Mouse (Mus musculus) lung, adult 2 months (tissue): ENCODE data around the gene Psmd7.

Experiments used
- CTCF ChIP-seq: fragments of 200-500 bp; IDR thresholded peaks from 2 replicates; pipeline ENCODE4 v1.5.1; 2011; ENCODE audit warnings: mild to moderate bottlenecking, low read length, control low read depth; ENCODE audit not compliant: insufficient read depth
- POLR2A ChIP-seq: fragments of 200-500 bp; IDR thresholded peaks from 2 replicates; pipeline ENCODE4 v1.6.1; 2011; ENCODE audit warnings: low read depth, mild to moderate bottlenecking, control low read depth, low read length, borderline replicate concordance; ENCODE audit errors: extremely low read depth

DNA sequence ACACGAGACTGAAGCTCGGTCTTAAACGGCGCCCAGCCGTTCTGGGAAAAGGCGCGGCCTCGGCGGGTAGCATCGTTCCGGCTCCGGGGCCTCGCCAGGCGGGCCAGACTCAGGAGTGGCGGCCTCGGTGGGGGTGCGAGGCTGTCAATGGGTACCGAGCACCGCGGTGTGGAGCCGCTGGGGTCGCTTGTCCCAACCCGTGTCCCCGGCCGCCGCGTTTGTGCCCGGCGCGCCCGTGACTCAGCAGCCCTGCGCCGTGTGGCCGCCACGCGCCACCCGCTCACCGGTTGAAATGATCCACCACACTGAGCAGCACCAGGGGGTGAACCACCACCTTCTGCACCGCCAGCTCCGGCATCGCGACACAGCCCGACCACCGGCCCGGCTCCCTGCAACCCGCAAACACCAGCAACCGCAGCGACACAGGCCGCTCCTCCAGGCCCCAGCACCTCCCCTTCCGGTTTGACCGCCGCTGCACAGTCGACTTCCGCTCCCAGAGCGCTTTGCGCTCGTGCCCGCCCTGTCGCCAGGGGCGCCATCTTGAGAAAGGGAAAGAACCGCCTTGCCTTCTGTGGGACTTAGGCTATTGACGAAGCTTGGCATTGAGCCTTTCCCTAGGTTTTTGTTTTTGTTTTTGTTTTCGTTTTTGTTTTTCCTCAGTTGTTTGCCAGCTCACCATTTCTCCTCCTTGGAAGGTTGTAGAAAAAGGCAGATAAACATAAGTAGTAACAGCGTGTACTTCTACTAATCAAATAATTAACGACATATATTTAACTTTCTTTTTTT, at the start of gene Psmd7:
- TF ChIP-seq CTCF (no peak), POLR2A (peak; percentile 86; the same call in 1 of the 2 replicates)
